Mouse (Mus musculus) kidney, adult 10 weeks (tissue): ENCODE results near the gene Mdga2. TPM values are rescaled to one million over a fixed set of nuclear protein-coding genes. Genes with fewer than 3 reads are reported as not detected.

Experiments
- polyA plus RNA-seq: library from polyadenylated mRNA; stranded (reverse); fragments of 350-450 nt; fragmentation: Illumina TruSeq; extraction: RNeasy Lipid Tissue Mini Kit (QIAGEN cat#74804); gene quantifications from one replicate; pipeline ENCODE4 v1.2.3, GENCODE M21; 2014; ENCODE audit warnings: low read depth, low replicate concordance

Mdga2 gene
- polyA plus RNA-seq = not detected

GRCm38 (mm10) chr12:67222221-67223025 lies at the start of gene Mdga2:
Mdga2 (minus strand) TSS chr12:67222549.

